Mouse (Mus musculus) hindbrain, embryonic 15.5 days (tissue): ENCODE measurements around the gene Phtf2. TPM values are rescaled to one million over a fixed set of nuclear protein-coding genes. Genes with fewer than 3 reads are reported as not detected.

Source experiments
- ATAC-seq: fragments of 200-750 bp; cut with Nextera tagmentation; 2 replicates; pipeline ENCODE4 v1.8.0; 2017; ENCODE audit warnings: low read depth, moderate number of reproducible peaks, moderate TSS enrichment; ENCODE audit not compliant: low FRiP score
- H3K27ac ChIP-seq: fragments of 300-500 bp; sonication (generic); replicated peaks from 2 replicates; pipeline ENCODE4 v1.5.1; 2015; ENCODE audit warnings: mild to moderate bottlenecking, inconsistent platforms
- H3K27me3 ChIP-seq: fragments of 300-500 bp; sonication (generic); 2 replicates; pipeline ENCODE4 v1.6.1; 2015; ENCODE audit warnings: control low read depth, inconsistent platforms
- H3K36me3 ChIP-seq: fragments of 300-500 bp; sonication (generic); 2 replicates; pipeline ENCODE4 v1.6.1; 2015; ENCODE audit warnings: control low read depth, inconsistent platforms
- H3K4me1 ChIP-seq: fragments of 300-500 bp; sonication (generic); replicated peaks from 2 replicates; pipeline ENCODE4 v1.6.1; 2015; ENCODE audit warnings: control low read depth, inconsistent platforms
- H3K4me2 ChIP-seq: fragments of 300-500 bp; sonication (generic); 2 replicates; pipeline ENCODE4 v1.6.1; 2015; ENCODE audit warnings: moderate library complexity, mild to moderate bottlenecking, inconsistent platforms
- H3K4me3 ChIP-seq: fragments of 300-500 bp; sonication (generic); 2 replicates; pipeline ENCODE4 v1.5.1; 2015; ENCODE audit warnings: mild to moderate bottlenecking, inconsistent platforms
- H3K9ac ChIP-seq: fragments of 300-500 bp; sonication (generic); 2 replicates; pipeline ENCODE4 v1.6.1; 2015; ENCODE audit warnings: inconsistent platforms
- H3K9me3 ChIP-seq: fragments of 300-500 bp; sonication (generic); 2 replicates; pipeline ENCODE4 v1.6.1; 2016; ENCODE audit warnings: control low read depth, inconsistent platforms
- whole genome bisulfite sequencing: fragments of 180-500 bp; shearing (Covaris S2); methylation state at CpG from one replicate; pipeline ENCODE4 v1.1.7; 2015; 5-methylcytosine and 5-hydroxymethylcytosine counted together
- polyA plus RNA-seq: library from polyadenylated mRNA; unstranded; fragments of >200 nt; fragmentation: Nextera tagmentation; extraction: Ambion mirVana; gene quantifications from 2 replicates; pipeline ENCODE4 v1.2.1, GENCODE M21; 2015

Gene Phtf2
- polyA plus RNA-seq, 1 experiment from 2014 or later: 26.2 TPM

- no peak overlapping the region for H3K27ac ChIP-seq
- H3K4me3 ChIP-seq: no peak overlapping the region
- H3K9ac ChIP-seq: no peak overlapping the region
- no peak overlapping the region for H3K4me2 ChIP-seq
- no peak for ATAC-seq
- H3K4me1 ChIP-seq: no peaks in the 10 kb centered on the region
- WGBS: 98% methylated on average over 2 of the region's 2 CpGs
- H3K36me3 ChIP-seq: no peaks in the 10 kb centered on the region
- H3K27me3 ChIP-seq: no peaks in the 10 kb centered on the region
- H3K9me3 ChIP-seq: no peaks in the 10 kb centered on the region
Measured at GRCm38 (mm10) chr5:20858404-20858803, 23.5 kb downstream of the Phtf2 start.

- WGBS: 92% methylated on average over 4 of the region's 4 CpGs
- no peak overlapping the region for H3K27ac ChIP-seq
- H3K9me3 ChIP-seq: no peaks in the 10 kb centered on the region
- H3K27me3 ChIP-seq: no peaks in the 10 kb centered on the region
- ATAC-seq: no peak
- no peak overlapping the region for H3K4me3 ChIP-seq
- no peak overlapping the region for H3K4me2 ChIP-seq
- H3K4me1 ChIP-seq: no peaks in the 10 kb centered on the region
- H3K9ac ChIP-seq: no peak overlapping the region
- H3K36me3 ChIP-seq: no peaks in the 10 kb centered on the region
Measured at GRCm38 (mm10) chr5:20855066-20855465, 26.9 kb downstream of the Phtf2 start.

GRCm38 (mm10) chr5:20847010-20847409, 34.9 kb downstream of the Phtf2 start:
- 97% methylated on average over 2 of the region's 2 CpGs for WGBS
- no peaks in the 10 kb centered on the region for H3K36me3 ChIP-seq
- no peaks in the 10 kb centered on the region for H3K27me3 ChIP-seq
- ATAC-seq: no peak
- H3K9ac ChIP-seq: no peak overlapping the region
- no peaks in the 10 kb centered on the region for H3K9me3 ChIP-seq
- H3K27ac ChIP-seq: no peak overlapping the region
- H3K4me3 ChIP-seq: no peak overlapping the region
- no peaks in the 10 kb centered on the region for H3K4me1 ChIP-seq
- no peak overlapping the region for H3K4me2 ChIP-seq

GRCm38 (mm10) chr5:20843816-20844215, 38.1 kb downstream of the Phtf2 start:
- no peak for ATAC-seq
- WGBS: 65% methylated on average over 2 of the region's 2 CpGs
- no peak overlapping the region for H3K4me2 ChIP-seq
- H3K27ac ChIP-seq: no peak overlapping the region
- H3K4me1 ChIP-seq: no peaks in the 10 kb centered on the region
- H3K27me3 ChIP-seq: no peaks in the 10 kb centered on the region
- no peaks in the 10 kb centered on the region for H3K9me3 ChIP-seq
- H3K4me3 ChIP-seq: no peak overlapping the region
- H3K36me3 ChIP-seq: no peaks in the 10 kb centered on the region
- H3K9ac ChIP-seq: no peak overlapping the region

GRCm38 (mm10) chr5:20843405-20843804, 38.5 kb downstream of the Phtf2 start:
- ATAC-seq: no peak
- Histone ChIP-seq H3K4me2 (no peak overlapping the region), H3K27me3 (no peaks in the 10 kb centered on the region), H3K27ac (no peak overlapping the region), H3K36me3 (no peaks in the 10 kb centered on the region), H3K4me1 (no peaks in the 10 kb centered on the region), H3K4me3 (no peak overlapping the region), H3K9me3 (no peaks in the 10 kb centered on the region), H3K9ac (no peak overlapping the region)
- WGBS: 89% methylated on average over 2 of the region's 3 CpGs

- Histone ChIP-seq H3K4me3 (no peak overlapping the region), H3K4me1 (no peaks in the 10 kb centered on the region), H3K9me3 (no peaks in the 10 kb centered on the region), H3K36me3 (no peaks in the 10 kb centered on the region), H3K27me3 (no peaks in the 10 kb centered on the region), H3K9ac (no peak overlapping the region), H3K4me2 (no peak overlapping the region), H3K27ac (no peak overlapping the region)
- no peak for ATAC-seq
- WGBS: 98% methylated on average over 1 of the region's 1 CpGs
Measured at GRCm38 (mm10) chr5:20837082-20837481, 44.8 kb downstream of the Phtf2 start.

GRCm38 (mm10) chr5:20834399-20834798, 47.5 kb downstream of the Phtf2 start:
- H3K4me2 ChIP-seq: no peak overlapping the region
- H3K36me3 ChIP-seq: no peaks in the 10 kb centered on the region
- ATAC-seq: no peak
- H3K27ac ChIP-seq: no peak overlapping the region
- no peaks in the 10 kb centered on the region for H3K27me3 ChIP-seq
- 98% methylated on average over 1 of the region's 1 CpGs for WGBS
- H3K4me3 ChIP-seq: no peak overlapping the region
- no peaks in the 10 kb centered on the region for H3K4me1 ChIP-seq
- no peaks in the 10 kb centered on the region for H3K9me3 ChIP-seq
- no peak overlapping the region for H3K9ac ChIP-seq

GRCm38 (mm10) chr5:20831433-20831832, 50.5 kb downstream of the Phtf2 start:
- no peaks in the 10 kb centered on the region for H3K4me1 ChIP-seq
- H3K9ac ChIP-seq: no peak overlapping the region
- WGBS: 91% methylated on average over 2 of the region's 2 CpGs
- no peaks in the 10 kb centered on the region for H3K27me3 ChIP-seq
- H3K36me3 ChIP-seq: no peaks in the 10 kb centered on the region
- H3K4me2 ChIP-seq: no peak overlapping the region
- no peak overlapping the region for H3K27ac ChIP-seq
- H3K4me3 ChIP-seq: no peak overlapping the region
- no peaks in the 10 kb centered on the region for H3K9me3 ChIP-seq
- no peak for ATAC-seq

- WGBS: 100% methylated on average over 1 of the region's 1 CpGs
- no peak overlapping the region for H3K27ac ChIP-seq
- no peak for ATAC-seq
Measured at GRCm38 (mm10) chr5:20830717-20831116, 51.2 kb downstream of the Phtf2 start.

GRCm38 (mm10) chr5:20821647-20822046, 60.3 kb downstream of the Phtf2 start:
- 74% methylated on average over 1 of the region's 1 CpGs for WGBS
- no peaks in the 10 kb centered on the region for H3K4me1 ChIP-seq
- no peak overlapping the region for H3K27ac ChIP-seq
- H3K36me3 ChIP-seq: no peaks in the 10 kb centered on the region
- H3K4me2 ChIP-seq: no peak overlapping the region
- H3K9ac ChIP-seq: no peak overlapping the region
- H3K27me3 ChIP-seq: no peaks in the 10 kb centered on the region
- no peaks in the 10 kb centered on the region for H3K9me3 ChIP-seq
- no peak overlapping the region for H3K4me3 ChIP-seq
- no peak for ATAC-seq

More at GRCm38 (mm10) chr5:20830717-20831116, 51.2 kb downstream of the Phtf2 start:
- H3K4me3 ChIP-seq: no peak overlapping the region
- H3K36me3 ChIP-seq: no peaks in the 10 kb centered on the region
- no peaks in the 10 kb centered on the region for H3K9me3 ChIP-seq
- H3K27me3 ChIP-seq: no peaks in the 10 kb centered on the region
- no peak overlapping the region for H3K4me2 ChIP-seq
- H3K4me1 ChIP-seq: no peaks in the 10 kb centered on the region
- no peak overlapping the region for H3K9ac ChIP-seq

- Histone ChIP-seq H3K9ac (no peak overlapping the region), H3K4me2 (no peak overlapping the region), H3K27me3 (no peaks in the 10 kb centered on the region), H3K4me3 (no peak overlapping the region), H3K9me3 (no peaks in the 10 kb centered on the region), H3K27ac (no peak overlapping the region), H3K36me3 (no peaks in the 10 kb centered on the region), H3K4me1 (no peaks in the 10 kb centered on the region)
- no peak for ATAC-seq
Measured at GRCm38 (mm10) chr5:20821122-20821521, 60.8 kb downstream of the Phtf2 start.

- Histone ChIP-seq H3K9me3 (no peaks in the 10 kb centered on the region), H3K27ac (no peak overlapping the region), H3K4me1 (no peaks in the 10 kb centered on the region), H3K4me3 (no peak overlapping the region), H3K36me3 (no peaks in the 10 kb centered on the region), H3K4me2 (no peak overlapping the region), H3K9ac (no peak overlapping the region), H3K27me3 (no peaks in the 10 kb centered on the region)
- no peak for ATAC-seq
- 100% methylated on average over 2 of the region's 2 CpGs for WGBS
Measured at GRCm38 (mm10) chr5:20815094-20815493, 66.8 kb downstream of the Phtf2 start.

GRCm38 (mm10) chr5:20810449-20810848, 71.5 kb downstream of the Phtf2 start:
- H3K9ac ChIP-seq: no peak overlapping the region
- H3K36me3 ChIP-seq: peaks cover 14% of the 10 kb centered on the region
- no peak overlapping the region for H3K4me2 ChIP-seq
- no peaks in the 10 kb centered on the region for H3K4me1 ChIP-seq
- H3K9me3 ChIP-seq: no peaks in the 10 kb centered on the region
- no peaks in the 10 kb centered on the region for H3K27me3 ChIP-seq
- no peak for ATAC-seq
- no peak overlapping the region for H3K4me3 ChIP-seq
- 88% methylated on average over 6 of the region's 6 CpGs for WGBS
- no peak overlapping the region for H3K27ac ChIP-seq
